Mouse (Mus musculus) kidney, adult 2 months (tissue): ENCODE data around the gene Large2.

Source experiments
- CTCF ChIP-seq: fragments of 200-500 bp; conservative IDR thresholded peaks from 2 replicates; pipeline ENCODE4 v1.5.1; 2011; ENCODE audit warnings: low read depth, mild to moderate bottlenecking, control low read depth, low read length, moderate library complexity, mixed read lengths; ENCODE audit not compliant: insufficient read depth, insufficient read length
- POLR2A ChIP-seq: fragments of 200-500 bp; IDR thresholded peaks from one replicate; pipeline ENCODE4 v1.6.1; 2011; ENCODE audit warnings: low read depth, low read length, control low read depth

- no peak for TF ChIP-seq CTCF
- no peak for TF ChIP-seq POLR2A
These were observed 47.2 kb upstream of the Large2 start for GRCm38 (mm10) chr2:92421723-92422387.
